Mouse (Mus musculus): ENCODE measurements around the gene Dhx34. TPM values are rescaled to one million over a fixed set of nuclear protein-coding genes. Genes with fewer than 3 reads are reported as not detected.

Dhx34 gene
- total and polyA plus RNA-seq, 3 experiments: 5.8 to 13.6 TPM; not detected in 1

DNA sequence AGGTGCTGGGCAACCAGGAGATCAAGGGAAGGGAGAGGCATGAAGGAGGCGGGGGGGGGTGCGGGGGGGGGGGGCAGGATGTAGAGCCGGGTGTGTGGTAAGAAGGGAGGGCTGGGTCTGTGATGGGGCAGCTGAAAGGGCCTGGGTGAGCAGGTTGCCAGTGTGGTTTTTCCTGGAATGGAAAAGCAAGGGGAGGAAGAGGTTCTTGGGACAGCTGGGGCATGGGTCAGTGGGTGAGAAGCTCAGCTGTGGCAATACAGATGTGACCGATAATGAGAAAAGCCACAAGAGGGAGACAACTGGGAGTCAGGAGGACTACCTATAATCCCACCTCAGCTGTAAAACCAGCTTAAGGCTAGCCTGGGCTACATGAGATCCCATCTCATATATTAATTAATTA is 24.1 kb upstream of the Dhx34 start:
- H3K79me2 ChIP-seq (ENCODE audit: control insufficient read depth, insufficient read depth, low read length, poor library complexity): no peaks in the 10 kb centered on the region
- peaks cover 0 to 3% of the 10 kb centered on the region in 2 experiments; a peak in 3 of 4 replicates for H3K27me3 ChIP-seq (ENCODE audit: control insufficient read depth in 1 of 2, insufficient read depth in 2 of 2, low read length in 2 of 2)
- peaks cover 0 to 10% of the 10 kb centered on the region in 2 experiments; a peak in 3 of 4 replicates for H3K4me1 ChIP-seq (ENCODE audit: control insufficient read depth in 1 of 2, insufficient read depth in 2 of 2, low read length in 2 of 2)
- peaks cover 0 to 5% of the 10 kb centered on the region in 2 experiments; a peak in 2 of 4 replicates for H3K36me3 ChIP-seq (ENCODE audit: control insufficient read depth in 1 of 2, insufficient read depth in 2 of 2, low read length in 2 of 2)
- H3K27ac ChIP-seq (ENCODE audit: control insufficient read depth, low read depth, low read length): no peak overlapping the region
- H3K4me3 ChIP-seq (ENCODE audit: control insufficient read depth in 1 of 2, insufficient read depth in 1 of 2, low read depth in 2 of 2, low read length in 2 of 2): no peak overlapping the region
- TF ChIP-seq MAZ (IDR thresholded peaks at IDR 0.05; ENCODE audit: low read depth, low read length) (no peak), MAX (IDR thresholded peaks at IDR 0.05; ENCODE audit: low read length) (no peak), ETS1 (IDR thresholded peaks at IDR 0.05; ENCODE audit: low read depth, low read length) (no peak), KAT2A (conservative IDR thresholded peaks at IDR 0.05; ENCODE audit: low read depth, low read length) (no peak), HCFC1 (IDR thresholded peaks at IDR 0.05; ENCODE audit: low read depth, low read length) (no peak), UBTF (IDR thresholded peaks at IDR 0.05; ENCODE audit: borderline replicate concordance, insufficient read depth, low read depth, low read length) (no peak), POLR2AphosphoS5 (IDR thresholded peaks at IDR 0.05; ENCODE audit: borderline replicate concordance, low read depth, low read length) (no peak), TBP (IDR thresholded peaks at IDR 0.05; ENCODE audit: low read depth, low read length) (no peak)
- no peaks in the 10 kb centered on the region for H3K9me3 ChIP-seq (replicated peaks; ENCODE audit: insufficient read depth, low read length)
- DNase-seq (ENCODE audit: low read depth, low spot score): no peak
- H3K9ac ChIP-seq (ENCODE audit: control insufficient read depth, low read depth, low read length, poor library complexity, severe bottlenecking): no peak overlapping the region

DNA sequence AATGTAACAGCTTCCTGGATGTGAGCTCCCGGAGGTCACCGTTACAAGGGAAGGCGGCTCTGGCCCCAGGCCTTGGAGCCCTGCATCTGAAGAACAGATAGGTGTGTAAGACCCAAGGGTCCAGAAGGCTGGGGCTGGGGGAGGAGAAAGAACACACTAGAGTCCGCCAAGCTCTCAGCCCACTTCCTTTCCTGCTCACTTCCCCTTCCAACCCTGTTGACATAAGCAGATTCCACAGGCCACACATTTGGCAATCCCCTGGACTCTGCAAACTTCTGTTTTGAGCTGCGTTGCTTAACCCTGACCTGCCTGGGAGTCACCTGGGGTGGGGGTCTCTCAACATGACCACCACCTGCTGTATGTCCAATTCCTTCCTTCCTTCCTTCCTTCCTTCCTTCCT is 22.2 kb upstream of the Dhx34 start, which contains the start of gene C5ar2:
C5ar2 (minus strand) TSS at position 88 of the 400 bp plus-strand sequence.
- Histone ChIP-seq H3K36me3 (ENCODE audit: control insufficient read depth in 1 of 2, insufficient read depth in 2 of 2, low read length in 2 of 2) (peaks cover 0 to 17% of the 10 kb centered on the region in 2 experiments; a peak in 2 of 4 replicates), H3K4me1 (ENCODE audit: control insufficient read depth in 1 of 2, insufficient read depth in 2 of 2, low read length in 2 of 2) (peaks cover 3 to 21% of the 10 kb centered on the region in 2 experiments; a peak in 3 of 4 replicates), H3K27ac (ENCODE audit: control insufficient read depth, low read depth, low read length) (no peak within 1 kb of the TSS)

GRCm38 (mm10) chr7:16242198-16242597 is 20.4 kb upstream of the Dhx34 start:
- Histone ChIP-seq H3K27ac (ENCODE audit: control insufficient read depth, low read depth, low read length) (peak overlapping the region; percentile 62), H3K4me1 (ENCODE audit: control insufficient read depth in 1 of 2, insufficient read depth in 2 of 2, low read length in 2 of 2) (peaks cover 3 to 21% of the 10 kb centered on the region in 2 experiments; a peak in 3 of 4 replicates), H3K27me3 (ENCODE audit: control insufficient read depth in 1 of 2, insufficient read depth in 2 of 2, low read length in 2 of 2) (0 out of 4 replicates have a peak, but pooled peaks cover 0 to 1% of the 10 kb centered on the region in 2 experiments), H3K4me3 (ENCODE audit: control insufficient read depth in 1 of 2, insufficient read depth in 1 of 2, low read depth in 2 of 2, low read length in 2 of 2) (peak overlapping the region; percentile 10 to 49), H3K36me3 (ENCODE audit: control insufficient read depth in 1 of 2, insufficient read depth in 2 of 2, low read length in 2 of 2) (peaks cover 0 to 17% of the 10 kb centered on the region in 2 experiments; a peak in 2 of 4 replicates), H3K79me2 (ENCODE audit: control insufficient read depth, insufficient read depth, low read length, poor library complexity) (no peaks in the 10 kb centered on the region), H3K9me3 (replicated peaks; ENCODE audit: insufficient read depth, low read length) (no peaks in the 10 kb centered on the region), H3K9ac (ENCODE audit: control insufficient read depth, low read depth, low read length, poor library complexity, severe bottlenecking) (peak overlapping the region; percentile 38)
- peak; percentile 54 for DNase-seq (ENCODE audit: low read depth, low spot score)
- no peak for TF ChIP-seq RAD21 (IDR thresholded peaks at IDR 0.05; ENCODE audit: low read depth, low read length)
- peak; percentile 86 for TF ChIP-seq TBP (IDR thresholded peaks at IDR 0.05; ENCODE audit: low read depth, low read length)

More for the DNA sequence above, 22.2 kb upstream of the Dhx34 start, which contains the start of gene C5ar2:
- Histone ChIP-seq H3K79me2 (ENCODE audit: control insufficient read depth, insufficient read depth, low read length, poor library complexity) (no peaks in the 10 kb centered on the region), H3K27me3 (ENCODE audit: control insufficient read depth in 1 of 2, insufficient read depth in 2 of 2, low read length in 2 of 2) (peaks cover 0 to 1% of the 10 kb centered on the region in 2 experiments; a peak in 1 of 4 replicates), H3K9me3 (replicated peaks; ENCODE audit: insufficient read depth, low read length) (no peaks in the 10 kb centered on the region), H3K9ac (ENCODE audit: control insufficient read depth, low read depth, low read length, poor library complexity, severe bottlenecking) (no peak within 1 kb of the TSS), H3K4me3 (ENCODE audit: control insufficient read depth in 1 of 2, insufficient read depth in 1 of 2, low read depth in 2 of 2, low read length in 2 of 2) (no peak within 1 kb of the TSS)
- TF ChIP-seq JUND (IDR thresholded peaks at IDR 0.05; ENCODE audit: low read depth, low read length) (no peak), TCF12 (IDR thresholded peaks at IDR 0.05; ENCODE audit: low read depth, low read length) (no peak), ZKSCAN1 (IDR thresholded peaks at IDR 0.05; ENCODE audit: low read depth, low read length) (no peak), CHD2 (IDR thresholded peaks at IDR 0.05; ENCODE audit: low read length) (no peak), BHLHE40 (IDR thresholded peaks at IDR 0.05; ENCODE audit: borderline replicate concordance, low read depth, low read length) (no peak), RCOR1 (IDR thresholded peaks at IDR 0.05; ENCODE audit: low read depth, low read length) (no peak), ZNF384 (IDR thresholded peaks at IDR 0.05; ENCODE audit: low read depth, low read length) (no peak), ZC3H11A (IDR thresholded peaks at IDR 0.05; ENCODE audit: low read depth, low read length) (no peak)
- DNase-seq (ENCODE audit: low read depth, low spot score): peak; percentile 27

Data from MEL (cell line).